Mouse (Mus musculus) lung, postnatal 36 days (tissue): Measurements from ENCODE around the gene Aanat.

ENCODE experiments used
- DNase-seq: peaks from one replicate; pipeline ENCODE4 v3.0.0; 2022; ENCODE audit warnings: mixed read lengths

The Aanat gene

GRCm38 (mm10) chr11:116586310-116586709, at the start of gene Aanat:
Gene Aanat, plus strand, starts transcription at chr11:116586432.
- no peak for DNase-seq

- no peak for DNase-seq
Measured at GRCm38 (mm10) chr11:116536685-116537084, 49.5 kb upstream of the Aanat start.

- no peak for DNase-seq
Measured at GRCm38 (mm10) chr11:116537388-116537787, 48.8 kb upstream of the Aanat start.

GRCm38 (mm10) chr11:116538142-116538735, 48.0 kb upstream of the Aanat start:
- no peak for DNase-seq

- DNase-seq = no peak
Measured at GRCm38 (mm10) chr11:116541183-116541582, 45.0 kb upstream of the Aanat start.

- DNase-seq = peak; percentile 57
Measured at GRCm38 (mm10) chr11:116543110-116543509, 43.1 kb upstream of the Aanat start.

GRCm38 (mm10) chr11:116547296-116548060, 38.8 kb upstream of the Aanat start:
- DNase-seq = no peak

GRCm38 (mm10) chr11:116548780-116549179, 37.5 kb upstream of the Aanat start:
- DNase-seq = no peak

GRCm38 (mm10) chr11:116549273-116550038, 36.8 kb upstream of the Aanat start:
- DNase-seq = no peak

- DNase-seq = peak; percentile 38
Measured at GRCm38 (mm10) chr11:116550748-116551147, 35.5 kb upstream of the Aanat start.

GRCm38 (mm10) chr11:116552194-116552593, 34.0 kb upstream of the Aanat start:
- no peak for DNase-seq

GRCm38 (mm10) chr11:116554171-116554878, 31.9 kb upstream of the Aanat start:
- DNase-seq = peak; percentile 62

GRCm38 (mm10) chr11:116555572-116555971, 30.7 kb upstream of the Aanat start:
- DNase-seq = no peak

GRCm38 (mm10) chr11:116556308-116556707, 29.9 kb upstream of the Aanat start:
- no peak for DNase-seq

- DNase-seq = no peak
Measured at GRCm38 (mm10) chr11:116565283-116566041, 20.8 kb upstream of the Aanat start.

GRCm38 (mm10) chr11:116567531-116567930, 18.7 kb upstream of the Aanat start:
- DNase-seq = no peak

GRCm38 (mm10) chr11:116570821-116571220, 15.4 kb upstream of the Aanat start:
- DNase-seq = no peak

- peak; percentile 63 for DNase-seq
Measured at GRCm38 (mm10) chr11:116571767-116572679, 14.2 kb upstream of the Aanat start.

GRCm38 (mm10) chr11:116572756-116573543, 13.3 kb upstream of the Aanat start:
- DNase-seq = no peak

- DNase-seq = no peak
Measured at GRCm38 (mm10) chr11:116574486-116574885, 11.7 kb upstream of the Aanat start.
